Comparison of ENCODE assay signal across 15 mouse cellular contexts in the genomic region with DNA sequence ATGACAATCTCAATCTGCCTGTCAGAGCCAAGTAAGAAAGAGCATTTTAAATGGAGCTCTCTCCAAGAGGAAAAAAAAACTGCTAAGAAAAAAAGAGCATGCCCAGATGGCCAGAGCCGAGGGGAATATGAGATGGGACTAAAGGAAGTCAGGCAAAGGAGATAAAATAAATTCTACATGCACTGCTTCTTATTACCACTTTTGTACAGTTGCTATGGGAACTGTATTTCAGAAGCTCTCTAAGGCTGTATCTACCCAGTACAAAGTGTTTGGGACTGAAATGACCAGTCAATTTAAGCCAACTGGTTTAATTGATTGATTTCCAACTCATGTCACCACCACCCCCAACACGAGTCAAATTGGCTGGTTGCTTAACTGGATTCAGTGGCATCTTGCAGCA. TPM values are rescaled to one million over a fixed set of nuclear protein-coding genes. Genes with fewer than 3 reads are reported as not detected.
"Had no signal": no experiment of that assay in that cellular context is flagged by ENCODE, and none has a peak within 500 bp of the region (broad histone marks: within the 10 kb centered on the region; RNA-seq: fewer than 3 reads in every experiment).

No protein-coding gene starts in this region.

- H3K27ac ChIP-seq: layer of hippocampus, adult 2 months; limb, embryonic 10.5 days; liver, embryonic 15.5 days; neural tube, embryonic 13.5 days had no signal

- ATAC-seq: lung, postnatal 0 days had no signal

- H3K27me3 ChIP-seq: liver, embryonic 15.5 days; neural tube, embryonic 13.5 days had no signal

- H3K4me3 ChIP-seq: layer of hippocampus, adult 2 months; left cerebral cortex, adult 2 months; limb, embryonic 10.5 days; liver, embryonic 15.5 days; neural tube, embryonic 13.5 days had no signal

- H3K4me2 ChIP-seq: liver, embryonic 11.5 days; liver, embryonic 15.5 days; neural tube, embryonic 13.5 days had no signal

- DNase-seq: kidney, postnatal 10 days; kidney, postnatal 4 days; lung, adult 2 months; lung, postnatal 36 days; retina, postnatal 1 day; right cerebral cortex, postnatal 14 days; thymus, postnatal 36 days had no signal

- H3K4me1 ChIP-seq: limb, embryonic 10.5 days; liver, embryonic 15.5 days; neural tube, embryonic 13.5 days had no signal

- H3K36me3 ChIP-seq: limb, embryonic 10.5 days; liver, embryonic 15.5 days; neural tube, embryonic 13.5 days had no signal

- H3K9ac ChIP-seq: liver, embryonic 15.5 days; neural tube, embryonic 13.5 days had no signal

- H3K9me3 ChIP-seq: limb, embryonic 10.5 days; liver, embryonic 15.5 days; neural tube, embryonic 13.5 days had no signal

RNA-seq across cellular contexts. Expression of a gene that starts 40.0 kb away (rescaled TPM):
- total RNA-seq: megakaryocyte progenitor cell, adult 5-6 weeks had no signal
